Mouse (Mus musculus): ENCODE measurements around the gene Sox5.

The Sox5 gene

DNA sequence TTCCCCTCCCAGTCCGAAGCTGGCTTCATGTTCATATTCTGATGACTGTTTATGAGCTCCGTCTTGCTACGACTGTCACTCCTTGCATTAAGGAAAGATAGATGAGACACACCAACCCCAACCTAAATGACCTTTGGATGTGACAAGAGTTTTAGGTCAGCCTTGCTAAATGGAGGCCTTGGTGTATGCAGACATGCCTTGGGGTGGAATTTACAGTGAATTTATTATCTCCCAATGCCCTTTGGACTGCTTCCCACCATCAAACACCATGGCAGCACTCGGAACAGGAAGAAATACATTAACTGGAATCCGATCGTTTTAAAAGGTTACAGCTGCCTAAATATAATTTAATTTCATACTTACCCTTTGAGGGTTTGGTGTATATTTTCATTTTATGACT is 858.6 kb downstream of the Sox5 start:
- no peak for DNase-seq (ENCODE audit: low spot score)

DNA sequence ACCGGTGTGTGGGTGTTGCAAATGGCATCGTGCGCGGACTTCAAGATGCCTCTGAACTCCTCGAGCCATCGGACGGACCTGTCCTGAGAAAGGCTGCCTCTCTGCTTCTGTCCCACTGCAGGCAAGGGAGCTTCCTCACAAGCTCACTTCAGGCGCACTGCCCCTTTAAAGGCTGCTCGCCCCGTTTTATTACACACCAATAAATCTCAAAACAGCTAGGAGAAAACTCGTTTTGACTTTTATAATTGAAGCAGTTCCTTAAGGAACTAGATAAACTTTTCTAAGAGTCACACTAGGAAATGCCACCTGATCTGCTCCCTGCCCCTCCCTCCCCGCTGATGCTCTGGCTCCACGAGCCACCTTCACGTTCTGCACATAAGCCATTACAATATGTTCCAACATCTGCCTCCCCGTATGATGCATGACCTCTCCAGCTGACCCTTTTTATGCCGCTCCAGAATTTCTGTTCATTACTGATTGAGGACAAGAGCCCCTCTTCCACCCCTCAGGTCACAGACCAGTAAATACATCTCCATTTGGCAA is 863.3 kb downstream of the Sox5 start:
- no peak for DNase-seq (ENCODE audit: low spot score)

DNA sequence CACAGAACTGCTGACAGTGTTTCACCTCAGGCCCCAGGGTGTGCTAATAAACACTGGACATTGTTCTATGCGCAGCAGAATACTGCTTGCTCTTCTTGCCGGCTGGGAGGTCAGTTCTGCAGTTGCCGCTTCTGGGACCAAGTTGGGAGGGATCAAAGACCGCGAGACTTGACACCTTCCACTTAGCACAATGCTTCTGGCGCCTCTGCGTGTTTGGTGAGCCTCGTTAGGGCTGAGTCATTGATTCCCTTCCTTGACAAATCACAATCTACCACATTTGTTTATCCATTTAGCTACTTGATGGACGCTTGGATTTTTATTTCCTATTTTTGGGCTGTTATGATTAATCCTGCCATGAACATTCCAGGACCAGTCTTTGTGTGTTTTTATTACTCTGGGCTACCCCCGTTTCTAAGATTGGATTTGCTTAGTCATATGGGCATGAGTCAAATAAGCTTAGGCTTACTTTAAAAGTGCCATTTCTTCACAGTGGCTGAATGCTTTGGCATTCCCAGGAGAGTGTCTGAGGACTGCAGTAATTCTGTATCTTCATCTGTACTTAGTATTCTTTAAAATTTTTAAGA is 865.5 kb downstream of the Sox5 start:
- no peak for DNase-seq (ENCODE audit: low spot score)

DNA sequence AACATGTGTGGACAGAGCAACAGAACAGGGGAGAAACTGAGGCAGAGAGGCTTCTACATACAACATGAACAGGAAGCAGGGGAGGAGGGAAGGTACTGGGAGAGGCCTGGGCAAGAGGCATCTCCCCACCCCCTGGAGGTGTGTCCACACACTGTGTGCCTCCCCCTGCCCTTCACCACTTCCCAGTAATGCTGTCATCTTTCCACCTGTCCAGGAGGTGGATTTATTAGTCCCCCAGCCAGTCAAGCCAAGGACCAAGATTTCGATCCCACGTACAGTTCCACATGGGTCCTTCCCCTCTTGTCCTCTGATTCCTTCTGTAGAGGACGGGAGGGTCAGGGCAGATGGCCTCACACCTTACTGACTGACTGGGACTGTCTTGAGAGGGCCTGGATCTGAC is 866.1 kb downstream of the Sox5 start:
- no peak for DNase-seq (ENCODE audit: low spot score)

DNA sequence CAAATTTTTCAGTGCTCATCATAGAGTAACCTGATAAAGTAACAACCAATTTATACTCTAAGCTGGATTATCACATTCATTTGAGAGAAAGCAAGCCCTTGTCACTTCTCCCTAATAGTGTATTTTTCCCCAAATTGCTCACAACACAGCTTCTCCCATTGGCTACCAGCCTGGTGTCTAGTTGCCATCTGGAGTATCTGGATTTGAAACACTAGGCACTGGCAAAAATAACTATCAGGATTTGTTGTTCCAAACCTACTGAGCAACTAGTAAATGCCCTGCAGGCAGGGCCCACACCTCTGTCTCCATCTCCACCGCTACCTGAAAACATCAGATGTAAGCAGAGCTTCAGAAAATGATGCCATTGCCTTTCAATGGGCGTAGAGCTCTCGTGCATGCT is 869.5 kb downstream of the Sox5 start:
- no peak for DNase-seq (ENCODE audit: low spot score)

DNA sequence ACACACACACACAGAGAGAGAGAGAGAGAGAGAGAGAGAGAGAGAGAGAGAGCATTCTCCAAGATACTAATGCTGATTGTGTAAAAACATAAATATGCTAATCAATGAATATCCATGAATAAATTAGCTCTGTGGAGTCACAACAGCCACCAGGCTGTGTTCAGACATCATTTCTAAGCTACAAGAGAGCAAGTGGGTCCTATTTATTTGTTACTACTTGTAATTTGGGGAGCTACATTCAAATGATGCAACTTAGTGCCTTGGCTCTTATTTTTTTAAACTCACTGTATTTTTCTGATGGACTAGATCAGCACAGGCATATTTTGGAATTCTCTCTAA is 877.1 kb downstream of the Sox5 start:
- DNase-seq (ENCODE audit: low spot score) = no peak

DNA sequence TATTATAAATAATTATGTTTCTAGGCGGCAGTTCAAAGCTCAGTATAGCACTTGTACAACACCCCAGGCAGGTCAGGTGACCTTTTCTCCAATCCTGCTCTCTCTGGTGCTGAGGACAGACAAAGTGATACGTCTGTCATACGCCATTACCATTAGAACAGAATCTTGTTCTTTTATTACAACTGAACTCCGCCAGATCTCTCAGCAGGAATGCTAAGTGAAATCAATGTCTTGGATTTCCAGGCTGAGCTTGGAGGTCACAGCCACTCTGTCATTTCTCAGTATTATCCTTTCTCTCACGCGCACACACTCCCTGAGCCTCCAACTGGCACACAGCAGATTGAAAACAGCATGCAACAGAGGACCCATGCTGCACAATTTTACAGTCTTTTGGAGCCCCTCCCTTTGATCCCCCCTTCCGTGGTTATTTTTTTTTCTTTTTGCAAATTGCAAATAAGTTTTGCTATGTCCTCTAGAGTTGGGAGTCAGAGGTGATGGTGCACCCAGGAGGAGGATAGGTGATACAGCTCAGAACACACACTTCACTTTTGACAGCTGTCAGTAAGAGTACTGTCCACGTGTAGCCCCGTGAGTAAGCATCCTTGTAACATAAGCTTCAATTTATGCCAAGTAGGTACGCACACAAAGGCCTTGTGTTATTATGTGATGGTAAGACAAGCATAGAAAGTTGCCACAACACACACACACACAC is 877.6 kb downstream of the Sox5 start:
- DNase-seq (ENCODE audit: low spot score) = no peak

DNA sequence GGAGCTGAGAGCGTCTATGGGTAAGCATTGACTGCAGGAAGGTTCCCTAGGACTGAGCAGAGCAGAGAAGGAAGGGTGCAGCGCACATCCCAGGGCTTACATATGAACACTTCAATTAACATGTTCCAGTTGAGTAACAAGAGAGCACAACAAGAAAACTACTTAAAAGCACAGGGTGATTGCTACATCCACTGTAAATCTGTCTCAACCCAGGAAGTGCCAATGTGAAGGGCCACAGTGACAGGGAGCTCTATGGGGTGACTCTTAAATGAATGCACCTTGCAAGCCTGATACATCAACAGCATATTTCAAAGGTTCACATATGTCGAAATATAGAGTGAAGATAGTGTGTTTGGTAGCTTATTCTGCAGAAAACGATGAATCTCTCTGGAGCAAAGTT is 880.9 kb downstream of the Sox5 start:
- no peak for DNase-seq (ENCODE audit: low spot score)

DNA sequence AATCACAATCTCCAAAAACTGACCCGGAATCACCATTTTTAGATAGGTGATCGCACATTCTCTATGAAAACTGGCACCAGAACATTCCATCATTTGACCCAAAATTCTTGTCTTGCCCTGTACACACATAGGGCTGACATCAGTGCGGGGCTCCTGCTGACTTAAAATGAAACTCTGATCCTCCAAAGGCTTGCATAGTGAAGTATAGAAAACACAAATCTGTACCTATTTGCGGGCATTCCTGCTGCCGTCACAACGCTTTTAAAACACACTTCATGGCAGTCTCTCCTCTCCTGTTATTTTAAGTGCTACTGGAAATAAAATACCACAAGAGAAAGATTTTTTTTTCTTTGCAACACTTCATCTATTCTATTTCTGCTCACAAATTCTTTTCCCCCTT is 886.7 kb downstream of the Sox5 start:
- DNase-seq (ENCODE audit: low spot score) = no peak

DNA sequence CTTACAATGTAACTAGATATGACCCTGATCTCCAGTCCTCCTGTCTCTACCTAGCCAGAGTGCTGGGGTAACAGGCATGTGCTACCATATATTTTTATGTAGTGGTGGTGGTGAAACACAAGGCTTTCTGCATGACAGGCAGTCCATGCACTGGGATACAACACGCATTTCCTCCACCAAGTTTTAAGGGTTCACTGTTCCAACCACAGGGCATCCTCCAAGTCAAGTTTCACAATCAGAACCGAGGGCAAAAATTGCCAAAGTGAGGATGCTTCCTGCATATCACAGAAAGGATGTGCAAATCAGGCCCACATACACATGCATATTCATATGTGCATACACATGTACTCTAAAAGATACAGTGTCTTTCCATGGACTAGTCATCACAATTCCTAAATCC is 888.9 kb downstream of the Sox5 start:
- no peak for DNase-seq (ENCODE audit: low spot score)

DNA sequence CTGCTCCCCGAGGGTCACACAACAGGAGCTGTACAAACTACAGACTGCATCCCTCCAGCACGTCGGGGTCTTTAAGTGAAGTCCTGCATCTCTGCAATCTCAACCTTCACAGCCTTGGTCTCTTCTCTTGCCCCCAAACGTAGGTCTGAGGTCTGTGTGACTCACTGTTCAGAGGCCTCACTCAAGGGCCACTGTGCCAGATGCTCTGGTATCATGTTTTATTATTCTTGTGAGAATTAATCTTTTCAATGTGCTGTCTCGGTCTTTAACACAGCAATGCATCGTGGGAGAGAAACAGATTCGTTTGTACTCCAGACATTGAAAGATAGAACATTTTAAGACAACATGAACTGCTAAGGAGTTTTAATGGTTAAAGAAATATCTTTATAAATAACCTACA is 893.2 kb downstream of the Sox5 start:
- DNase-seq (ENCODE audit: low spot score) = no peak

DNA sequence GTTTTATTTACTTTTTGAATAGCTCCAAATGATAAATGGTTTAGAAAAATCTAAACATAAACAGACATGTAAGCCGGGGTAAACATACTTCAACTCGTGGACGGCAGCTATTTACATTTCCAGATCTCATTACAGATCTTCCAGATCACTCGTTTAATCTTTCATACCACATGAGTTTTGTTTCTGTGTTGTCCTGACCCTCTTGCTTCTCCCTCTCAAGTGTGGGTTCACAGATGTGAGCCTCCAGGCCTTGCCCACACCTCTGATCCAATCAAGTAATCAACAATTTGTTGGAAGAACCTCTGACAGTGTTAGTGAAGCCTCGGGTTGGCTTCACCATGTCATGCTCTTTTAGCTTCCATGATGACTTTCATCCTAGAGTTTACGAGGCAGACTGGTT is 903.3 kb downstream of the Sox5 start:
- DNase-seq (ENCODE audit: low spot score) = no peak

DNA sequence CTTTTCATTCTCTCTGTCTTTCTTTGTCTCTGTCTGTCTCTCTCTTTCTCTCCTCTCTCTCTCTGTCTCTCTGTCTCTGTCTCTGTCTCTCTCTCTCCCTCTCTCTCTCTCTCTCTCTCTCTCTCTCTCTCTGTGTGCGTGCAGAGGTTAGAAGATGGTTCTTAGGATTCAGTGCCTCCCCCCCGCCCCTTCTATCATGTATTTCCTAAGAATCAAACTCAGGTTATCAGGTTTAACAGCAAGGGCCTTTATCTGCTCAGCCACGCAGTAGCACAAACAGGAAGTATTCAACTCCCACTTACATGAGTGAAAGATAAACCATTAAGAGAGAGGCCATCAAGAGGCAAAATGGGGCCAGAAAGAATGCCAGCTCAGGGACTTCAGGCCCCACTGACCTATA is 913.0 kb downstream of the Sox5 start:
- DNase-seq (ENCODE audit: low spot score) = no peak

DNA sequence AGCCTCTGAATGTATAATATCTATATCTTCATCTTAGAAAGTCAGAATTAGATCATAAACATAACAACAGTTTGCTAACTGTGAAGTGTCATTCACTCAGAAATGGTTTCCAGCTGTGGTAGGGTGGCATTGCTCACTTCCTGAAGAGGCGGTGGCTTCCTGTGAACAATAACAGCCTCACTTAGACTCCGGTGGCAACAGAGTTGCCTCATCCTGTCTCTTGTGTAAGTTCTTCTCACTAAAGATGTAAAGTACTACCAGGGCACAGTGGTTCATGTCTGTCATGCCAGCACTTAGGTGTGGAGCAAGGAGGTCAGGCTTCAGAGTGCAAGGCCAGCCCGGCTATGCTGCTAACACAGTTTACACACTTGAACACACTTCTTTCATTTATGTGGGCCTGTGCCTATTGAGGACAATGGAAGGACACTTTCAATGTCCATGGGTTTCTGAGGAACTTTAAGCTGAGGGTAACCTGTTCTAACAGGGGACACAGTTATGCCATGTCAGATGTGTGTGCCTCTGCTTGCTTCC is 913.6 kb downstream of the Sox5 start:
- no peak for DNase-seq (ENCODE audit: low spot score)

DNA sequence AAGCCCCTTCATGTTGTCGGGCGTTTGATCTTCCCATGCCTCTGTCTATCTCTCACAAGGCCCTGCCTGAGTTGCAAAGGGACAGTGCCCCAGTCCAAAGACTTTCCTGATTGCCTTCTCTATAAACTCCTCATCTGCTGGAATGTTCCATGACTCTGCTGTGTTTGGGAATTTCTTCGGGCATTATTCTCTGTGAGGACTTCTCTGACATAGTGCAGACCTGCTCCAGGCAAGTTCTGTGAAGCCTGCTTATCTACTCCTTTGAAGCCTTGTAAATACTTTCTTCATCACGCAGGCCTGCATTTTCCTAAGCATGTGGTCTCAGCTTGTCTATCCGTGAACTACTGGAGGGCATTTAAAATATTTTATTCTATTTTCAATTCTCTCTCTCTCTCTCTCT is 914.7 kb downstream of the Sox5 start:
- DNase-seq (ENCODE audit: low spot score) = no peak

DNA sequence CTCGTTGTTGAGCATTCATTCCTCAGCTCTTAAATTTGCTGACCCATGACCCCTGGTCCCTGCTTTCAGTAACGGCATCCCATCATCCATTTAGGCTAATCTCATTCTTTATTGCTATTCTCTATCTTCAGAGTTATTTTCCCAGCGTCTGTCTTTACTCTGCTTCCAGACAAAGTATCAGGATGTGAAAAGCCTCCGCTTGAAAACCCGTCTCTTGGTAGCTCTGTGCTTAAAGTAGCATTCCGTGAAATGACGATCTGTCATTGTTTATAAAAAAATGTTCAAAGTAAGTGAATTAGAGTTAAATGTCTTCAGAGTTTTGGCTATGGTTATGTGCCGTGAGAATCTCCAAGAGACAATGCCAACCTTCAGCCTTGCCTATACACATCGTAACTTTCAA is 915.2 kb downstream of the Sox5 start:
- no peak for DNase-seq (ENCODE audit: low spot score)

DNA sequence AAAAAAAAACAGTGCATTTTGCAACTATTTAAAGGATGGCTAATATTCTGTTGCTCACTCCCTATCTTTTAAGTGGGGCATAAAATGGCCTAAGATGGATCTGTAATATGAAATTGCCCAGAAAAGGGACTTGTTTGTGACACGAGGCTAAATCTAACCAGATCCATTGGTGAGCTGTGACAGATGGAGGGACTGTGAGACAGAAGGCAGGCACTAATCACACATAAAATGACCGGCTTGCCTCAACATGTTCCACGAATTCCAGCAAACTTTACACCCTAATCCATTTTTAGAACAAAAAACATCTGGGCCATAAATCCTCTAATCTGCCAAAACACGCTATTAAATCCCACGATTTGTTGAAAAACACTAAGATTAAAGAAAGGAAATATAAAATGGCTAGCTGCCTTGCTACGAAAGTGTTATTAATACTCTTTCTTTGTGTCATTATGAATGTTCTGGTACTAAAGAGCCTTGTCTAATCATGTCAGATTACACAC is 919.1 kb downstream of the Sox5 start:
- DNase-seq (ENCODE audit: low spot score) = no peak

DNA sequence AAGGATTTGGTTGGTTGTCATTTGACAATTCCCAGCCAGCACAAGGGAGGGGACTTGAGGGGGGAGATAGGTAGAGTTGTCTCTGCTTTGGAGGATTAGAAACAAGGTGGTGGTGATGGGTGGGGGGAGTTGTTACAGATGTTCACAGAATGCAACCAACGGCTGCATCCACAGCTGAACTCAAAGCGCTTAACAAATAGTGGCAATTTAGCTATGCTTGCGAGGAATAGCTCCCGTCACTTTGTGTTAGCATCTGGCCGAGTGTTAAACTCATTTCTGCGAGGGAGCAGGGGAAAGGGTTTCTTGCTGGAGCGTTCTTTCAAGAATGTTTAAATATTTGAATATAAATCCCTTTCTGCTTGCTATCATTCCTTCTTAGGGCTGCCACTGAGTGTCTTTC is 921.7 kb downstream of the Sox5 start:
- DNase-seq (ENCODE audit: low spot score) = no peak

DNA sequence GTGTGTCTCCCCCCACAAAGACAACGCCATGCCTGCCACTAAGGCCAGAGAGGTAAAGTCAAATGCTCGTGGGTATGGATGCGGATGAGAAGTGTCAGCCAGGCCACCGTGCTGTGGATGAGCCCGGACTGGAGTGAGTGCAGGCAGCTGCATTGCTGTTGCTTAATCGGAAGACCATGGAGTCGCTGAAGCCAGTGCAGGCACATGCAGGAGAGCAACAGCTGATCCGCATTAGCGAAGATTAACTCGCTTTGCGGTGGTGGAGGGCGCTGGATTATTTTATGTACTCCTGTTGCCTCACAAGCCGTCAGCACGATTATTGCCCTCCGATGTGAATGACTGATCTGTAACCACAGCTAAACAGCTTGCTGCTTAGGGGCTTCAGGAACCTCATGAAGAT is 922.2 kb downstream of the Sox5 start:
- DNase-seq (ENCODE audit: low spot score) = no peak

DNA sequence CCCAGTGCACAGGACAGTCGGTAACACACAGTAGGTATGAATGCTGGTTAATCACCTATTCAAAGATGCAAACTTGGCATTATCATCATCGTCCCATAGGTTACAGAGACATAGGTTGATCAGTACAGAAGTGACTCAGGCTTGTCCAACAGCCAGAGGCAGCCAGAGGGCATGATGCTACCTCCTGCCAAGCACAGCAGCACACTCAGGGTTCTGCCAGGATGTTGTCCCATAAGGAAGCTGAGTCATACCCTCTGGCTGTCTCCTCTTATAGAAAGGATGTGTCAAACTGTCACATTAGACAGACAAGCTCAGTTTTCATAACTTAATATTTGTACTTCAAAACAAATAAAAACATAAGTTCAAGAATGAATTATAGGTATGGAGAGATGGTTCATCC is 923.2 kb downstream of the Sox5 start:
- DNase-seq (ENCODE audit: low spot score) = no peak

DNA sequence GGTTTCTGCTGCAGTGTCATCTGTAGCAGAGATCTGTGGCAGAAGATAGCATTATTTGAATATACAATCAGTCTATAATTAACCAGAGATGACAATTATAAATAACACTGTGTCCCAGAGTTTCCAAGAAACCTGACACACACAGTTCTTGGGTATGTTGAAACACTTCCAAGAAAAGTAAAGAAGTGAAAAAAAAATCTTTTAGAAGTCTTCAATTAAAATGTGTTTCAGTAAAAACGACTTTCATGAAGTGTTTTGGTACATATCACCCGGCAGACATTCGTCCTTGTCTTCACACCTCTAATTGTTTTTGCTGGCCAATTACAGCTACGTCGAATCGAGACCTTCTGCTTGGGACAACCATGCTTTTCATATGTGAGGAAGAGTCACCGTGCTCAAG is 924.4 kb downstream of the Sox5 start:
- DNase-seq (ENCODE audit: low spot score) = no peak

DNA sequence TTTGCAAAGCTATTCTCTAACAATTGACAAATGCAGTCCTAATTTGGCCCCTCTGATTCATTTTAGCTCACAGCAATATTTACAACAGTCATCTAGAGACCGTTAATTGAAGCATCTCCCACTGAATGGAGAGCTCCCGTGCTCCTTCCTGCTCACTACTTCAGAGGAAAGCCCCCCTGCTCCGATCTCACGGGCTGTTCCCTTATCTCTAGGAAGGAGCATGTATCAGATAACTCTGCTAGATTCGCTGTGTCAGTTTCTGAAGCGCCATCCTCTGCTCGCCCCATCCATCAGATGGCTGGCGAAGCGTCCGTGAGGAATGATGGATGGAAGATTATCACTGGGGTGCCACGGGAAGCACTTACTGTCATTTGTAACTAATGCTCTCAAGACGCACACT is 926.4 kb downstream of the Sox5 start:
- DNase-seq (ENCODE audit: low spot score) = no peak

DNA sequence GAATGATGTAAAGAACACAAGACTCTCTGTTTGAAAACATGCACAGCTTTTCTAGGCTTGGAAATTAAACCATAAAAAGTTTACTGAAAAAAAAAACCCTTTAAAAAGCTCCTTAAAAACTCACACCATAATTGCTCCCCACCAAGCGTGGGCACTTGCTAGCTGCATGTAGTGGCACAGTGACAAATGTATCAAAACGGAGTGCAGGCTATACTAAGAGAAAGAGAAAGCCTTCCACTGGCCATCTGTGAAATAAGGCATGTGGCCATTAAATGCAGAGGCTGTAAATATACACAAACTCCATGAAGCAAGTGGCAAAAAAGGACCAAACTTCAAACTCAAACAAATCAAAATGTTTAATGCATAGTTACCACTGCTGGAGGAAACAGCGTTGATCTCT is 927.7 kb downstream of the Sox5 start:
- no peak for DNase-seq (ENCODE audit: low spot score)

DNA sequence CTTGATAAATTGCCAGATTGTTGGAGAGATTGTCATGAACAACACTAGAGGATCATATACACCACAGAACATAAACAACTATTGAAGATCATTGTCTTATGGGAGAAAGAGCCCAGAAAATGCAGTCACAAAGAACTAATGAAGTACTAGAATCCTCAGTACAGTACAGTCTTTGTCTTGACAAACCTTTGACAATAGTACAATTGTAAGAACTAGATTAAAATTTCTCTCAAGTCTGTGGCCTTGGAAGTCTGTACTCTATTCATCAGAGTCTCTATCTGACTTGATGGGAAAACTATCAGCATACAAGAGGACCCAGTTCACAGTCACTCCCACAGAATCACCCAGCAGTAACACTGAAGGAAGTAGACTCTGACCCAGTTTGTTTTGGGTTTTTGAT is 936.0 kb downstream of the Sox5 start:
- no peak for DNase-seq (ENCODE audit: low spot score)
